In the genomic region with DNA sequence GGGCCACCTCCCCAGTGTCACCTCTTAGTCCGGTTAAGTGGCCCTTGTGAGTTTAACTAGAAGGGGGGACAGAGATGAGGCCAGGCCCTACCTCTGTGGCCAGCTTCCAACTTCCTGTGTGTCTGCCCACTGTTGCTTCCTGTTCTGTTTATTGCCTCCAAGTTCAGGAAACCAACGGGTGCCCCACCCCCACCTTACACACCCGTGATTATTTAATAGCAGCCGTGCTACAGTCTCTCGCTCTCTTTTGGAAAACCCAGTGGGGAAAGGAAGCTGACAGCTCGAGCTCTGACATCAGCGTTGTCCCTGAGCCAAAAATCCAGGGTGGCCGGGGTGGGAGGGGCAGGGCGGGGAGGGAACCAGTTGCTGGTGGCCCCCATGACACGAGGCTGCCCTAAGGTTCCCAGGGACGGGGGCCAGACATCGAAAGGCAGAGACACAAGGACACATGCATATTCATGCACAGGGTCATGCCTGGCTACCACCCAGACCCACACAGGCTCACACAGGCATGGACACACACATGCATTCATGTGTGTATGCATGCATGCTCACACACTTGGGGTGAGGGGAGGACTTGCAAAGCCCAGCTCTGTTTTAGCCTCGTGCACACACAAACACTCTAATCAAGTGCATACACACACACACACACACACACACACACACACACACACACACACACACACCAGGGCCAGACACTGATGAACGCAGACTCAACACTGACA, we compare ENCODE assay signal across 8 mouse cellular contexts. TPM values are rescaled to one million over a fixed set of nuclear protein-coding genes. Genes with fewer than 3 reads are reported as not detected.
DNase-seq lines count a peak whose midpoint lies in the region; ATAC-seq and TF ChIP-seq lines count a peak whose summit lies in the region.

No protein-coding gene starts in this region.

- H3K27ac ChIP-seq in layer of hippocampus, adult 2 months, result no peak overlapping the region
- 0 out of 2 replicates have a peak overlapping the region, but pooled peaks have one; percentile 24 for H3K27ac ChIP-seq in brown adipose tissue, adult 24 weeks (replicated peaks; ENCODE audit: low read depth, low read length)
- no peak overlapping the region for H3K27ac ChIP-seq in liver, embryonic 15.5 days (replicated peaks)
- H3K27ac ChIP-seq in stomach, embryonic 16.5 days (ENCODE audit: low read length), result peak overlapping the region; percentile 33; the same call in 1 of the 2 replicates

- no peak for ATAC-seq in liver, embryonic 15.5 days (ENCODE audit: insufficient read depth)
- ATAC-seq in stomach, embryonic 16.5 days (ENCODE audit: insufficient read depth, low FRiP score), result peak; percentile 3; the same call in 1 of the 2 replicates

- DNase-seq in layer of hippocampus, adult 2 months (ENCODE audit: low spot score in 2 of 2), result peak; percentile 10 to 36
- DNase-seq in layer of hippocampus, postnatal 36 days, result no peak
- peak; percentile 73 for DNase-seq in induced T-regulatory cell, adult 2 months (ENCODE audit: low read depth)
- no peak for DNase-seq in thymus, postnatal 25 days
- DNase-seq in ovary, postnatal 10 days (ENCODE audit: low spot score), result no peak

- no peaks in the 10 kb centered on the region for H3K36me3 ChIP-seq in liver, embryonic 15.5 days (replicated peaks)
- no peaks in the 10 kb centered on the region for H3K36me3 ChIP-seq in stomach, embryonic 16.5 days (ENCODE audit: control insufficient read depth, insufficient read depth, low read length)

- TF ChIP-seq CTCF in layer of hippocampus, adult 2 months (conservative IDR thresholded peaks at IDR 0.05), result no peak

- H3K4me1 ChIP-seq in brown adipose tissue, adult 24 weeks (ENCODE audit: control insufficient read depth, insufficient read depth, insufficient read length, low read length), result peaks cover 8% of the 10 kb centered on the region
- peaks cover 37% of the 10 kb centered on the region for H3K4me1 ChIP-seq in liver, embryonic 15.5 days (replicated peaks)
- peaks cover 50% of the 10 kb centered on the region for H3K4me1 ChIP-seq in stomach, embryonic 16.5 days (ENCODE audit: control insufficient read depth, insufficient read depth, low read length)

- H3K27me3 ChIP-seq in liver, embryonic 15.5 days, result peaks cover 28% of the 10 kb centered on the region
- peaks cover 2% of the 10 kb centered on the region; the same call in 1 of the 2 replicates for H3K27me3 ChIP-seq in stomach, embryonic 16.5 days (ENCODE audit: control insufficient read depth, insufficient read depth, low read length)

- WGBS in liver, embryonic 15.5 days (ENCODE audit: insufficient replicate concordance), result 13% methylated on average over 14 of the region's 14 CpGs
- 28% methylated on average over 14 of the region's 14 CpGs for WGBS in stomach, embryonic 16.5 days

- H3K4me2 ChIP-seq in liver, embryonic 15.5 days, result peak overlapping the region; percentile 44
- H3K4me2 ChIP-seq in stomach, embryonic 16.5 days (ENCODE audit: low read depth, low read length), result peak overlapping the region; percentile 24

- H3K9me3 ChIP-seq in liver, embryonic 15.5 days (replicated peaks), result no peaks in the 10 kb centered on the region
- no peaks in the 10 kb centered on the region for H3K9me3 ChIP-seq in stomach, embryonic 16.5 days (replicated peaks; ENCODE audit: control insufficient read depth, low read length)

- H3K4me3 ChIP-seq in layer of hippocampus, adult 2 months, result no peak overlapping the region; the same call in 1 of the 2 replicates
- H3K4me3 ChIP-seq in brown adipose tissue, adult 24 weeks (ENCODE audit: insufficient read depth, low read depth, low read length), result no peak overlapping the region
- no peak overlapping the region for H3K4me3 ChIP-seq in liver, embryonic 15.5 days (replicated peaks)
- H3K4me3 ChIP-seq in stomach, embryonic 16.5 days (replicated peaks; ENCODE audit: low read length), result no peak overlapping the region

- H3K9ac ChIP-seq in liver, embryonic 15.5 days, result no peak overlapping the region
- peak overlapping the region; percentile 43; the same call in 1 of the 2 replicates for H3K9ac ChIP-seq in stomach, embryonic 16.5 days (ENCODE audit: low read length)

RNA-seq across cellular contexts. Expression of a gene that starts 3.3 kb away (rescaled TPM):
- 1 to 10 TPM in 1 of 2 experiments, under 1 TPM in 1; 0.92 to 1.7 TPM for total RNA-seq in layer of hippocampus, adult 2 months (2021)
- 1 to 10 TPM; 1.4 to 1.7 TPM for total RNA-seq in layer of hippocampus, postnatal 36 days (2021)
- 0.36 TPM in 1 of 2 replicates, not detected in the other for polyA plus RNA-seq in brown adipose tissue, adult 24 weeks (2012; ENCODE audit: insufficient read depth, insufficient read length, missing spikeins)
- not detected in 2 replicates for polyA plus RNA-seq in liver, embryonic 15.5 days (2015; fragmentation: Nextera tagmentation; extraction: Ambion mirVana)
- polyA plus RNA-seq in stomach, embryonic 16.5 days (2015; fragmentation: Nextera tagmentation; extraction: Ambion mirVana), result 1.0 and 1.1 TPM in 2 replicates

RNA-seq across cellular contexts. Expression of a gene that starts 24.4 kb away (rescaled TPM):
- under 1 TPM; 0.15 to 0.20 TPM for total RNA-seq in layer of hippocampus, adult 2 months (2021)
- not detected for total RNA-seq in layer of hippocampus, postnatal 36 days (2021)
- polyA plus RNA-seq in brown adipose tissue, adult 24 weeks (2012; ENCODE audit: insufficient read depth, insufficient read length, missing spikeins), result not detected in 2 replicates
- 0.50 TPM in 2 replicates for polyA plus RNA-seq in liver, embryonic 15.5 days (2015; fragmentation: Nextera tagmentation; extraction: Ambion mirVana)
- 0.14 and 0.32 TPM in 2 replicates for polyA plus RNA-seq in stomach, embryonic 16.5 days (2015; fragmentation: Nextera tagmentation; extraction: Ambion mirVana)

RNA-seq across cellular contexts. Expression of a gene that starts 42.6 kb away (rescaled TPM):
- total RNA-seq in layer of hippocampus, adult 2 months (2021), result 1 to 10 TPM; 5.3 to 5.8 TPM
- 1 to 10 TPM; 2.9 to 4.8 TPM for total RNA-seq in layer of hippocampus, postnatal 36 days (2021)
- 2.4 and 3.4 TPM in 2 replicates for polyA plus RNA-seq in brown adipose tissue, adult 24 weeks (2012; ENCODE audit: insufficient read depth, insufficient read length, missing spikeins)
- polyA plus RNA-seq in liver, embryonic 15.5 days (2015; fragmentation: Nextera tagmentation; extraction: Ambion mirVana), result 1.5 TPM in 2 replicates
- 6.0 and 8.7 TPM in 2 replicates for polyA plus RNA-seq in stomach, embryonic 16.5 days (2015; fragmentation: Nextera tagmentation; extraction: Ambion mirVana)

Comparison
In these comparisons a context has a peak if more than half of its experiments do, and no peak if none do; other contexts are left out.
1. DNase-seq: peak in layer of hippocampus, adult 2 months (2 of 2) and induced T-regulatory cell, adult 2 months (single experiment); none in layer of hippocampus, postnatal 36 days (0 of 2), thymus, postnatal 25 days (single experiment) and ovary, postnatal 10 days (single experiment).
2. H3K27ac ChIP-seq: peak in brown adipose tissue, adult 24 weeks (single experiment) and stomach, embryonic 16.5 days (single experiment); none in layer of hippocampus, adult 2 months (single experiment) and liver, embryonic 15.5 days (single experiment).